Mouse (Mus musculus): ENCODE results near the gene Ntm.

Ntm gene

DNA sequence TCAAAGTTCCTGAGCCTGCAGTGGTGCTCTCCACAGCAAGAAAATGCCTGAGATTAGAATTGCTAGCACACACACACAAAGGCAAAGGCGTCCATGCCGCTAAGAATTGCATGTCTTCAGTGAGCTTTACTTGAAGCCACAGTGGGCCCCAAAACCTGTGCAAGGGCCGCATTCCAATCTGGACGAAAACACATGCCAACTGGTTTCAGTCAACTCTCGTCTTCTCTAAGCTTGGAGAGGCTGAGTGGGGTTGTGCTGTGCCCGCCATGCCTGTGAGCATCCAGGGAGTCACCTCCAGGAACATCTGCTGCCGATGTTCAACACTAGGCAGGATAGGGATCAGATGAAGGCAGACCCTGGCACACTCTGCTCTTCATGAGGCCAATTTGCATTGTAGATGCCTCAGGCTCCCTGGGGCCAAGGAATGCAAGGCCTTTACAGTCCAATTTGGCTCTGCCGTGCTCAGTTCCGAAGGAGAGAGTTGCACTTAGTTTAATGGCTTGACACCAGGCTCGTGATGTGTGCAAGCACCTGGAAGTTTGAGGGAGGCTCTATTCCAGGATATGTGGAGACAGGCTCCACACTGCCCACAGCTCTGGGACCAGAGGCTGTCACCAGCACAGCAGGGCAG lies 739.9 kb downstream of the Ntm start:
- no peak for DNase-seq (ENCODE audit: low spot score)

DNA sequence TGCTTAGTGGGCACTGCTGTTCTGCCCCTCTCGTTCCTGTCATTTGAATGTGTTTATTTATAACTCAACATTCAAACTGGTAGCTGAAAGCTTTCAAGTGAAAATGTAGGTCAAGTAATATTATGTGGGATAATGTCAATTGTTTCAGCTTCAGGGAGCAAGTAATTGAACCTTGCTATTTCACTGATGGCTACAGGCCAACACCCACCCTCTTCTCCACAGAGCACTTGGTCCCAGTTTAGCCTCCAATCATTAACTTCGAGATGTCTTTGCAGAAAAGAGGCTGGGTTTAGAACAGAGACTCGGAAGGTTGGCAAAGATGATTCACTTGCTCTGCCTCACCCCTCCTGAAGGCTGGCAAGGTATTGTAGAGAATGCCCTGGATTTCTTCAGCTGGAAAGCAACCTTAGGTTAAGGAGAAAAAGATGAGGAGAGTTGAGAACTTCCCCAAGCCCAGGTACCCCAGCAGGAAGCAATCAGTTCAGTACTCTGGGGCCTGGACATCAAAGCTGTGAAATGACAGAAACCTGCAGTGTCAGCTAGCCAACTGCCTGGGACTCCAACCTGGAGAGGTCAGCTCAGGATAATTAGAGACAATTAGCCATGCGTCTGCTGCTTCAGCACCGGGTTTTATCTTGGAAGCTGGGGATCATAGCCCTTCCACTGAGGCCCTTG lies 741.9 kb downstream of the Ntm start:
- no peak for DNase-seq (ENCODE audit: low spot score)

- DNase-seq (ENCODE audit: low spot score), result no peak
Measured at GRCm38 (mm10) chr9:29220493-29220892, 742.4 kb downstream of the Ntm start.

- DNase-seq (ENCODE audit: low spot score), result no peak
Measured at GRCm38 (mm10) chr9:29217951-29218350, 745.0 kb downstream of the Ntm start.

DNA sequence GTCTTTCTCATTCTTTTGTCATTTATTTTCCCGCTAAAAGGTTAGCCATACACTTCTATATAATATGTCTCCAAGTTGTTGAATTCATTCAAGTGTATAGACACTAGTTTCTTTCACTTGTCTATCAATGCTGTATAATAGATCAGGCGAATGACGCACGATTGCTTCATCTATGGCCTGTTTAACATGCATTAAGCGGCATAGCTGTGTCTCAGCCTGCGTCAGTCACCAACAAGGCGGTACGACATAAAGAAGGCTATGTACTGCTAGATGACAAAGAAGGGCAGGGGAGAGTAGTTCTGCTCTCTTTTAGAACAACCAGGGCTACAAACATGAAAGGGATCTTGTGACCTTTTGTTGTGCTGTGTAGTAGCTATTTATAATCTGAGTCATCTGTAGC lies 746.4 kb downstream of the Ntm start:
- DNase-seq (ENCODE audit: low spot score), result no peak

GRCm38 (mm10) chr9:29215796-29216195 lies 747.1 kb downstream of the Ntm start:
- no peak for DNase-seq (ENCODE audit: low spot score)

GRCm38 (mm10) chr9:29215241-29215640 lies 747.7 kb downstream of the Ntm start:
- no peak for DNase-seq (ENCODE audit: low spot score)

- DNase-seq (ENCODE audit: low spot score), result no peak
Measured at GRCm38 (mm10) chr9:29209243-29209642, 753.7 kb downstream of the Ntm start.

DNA sequence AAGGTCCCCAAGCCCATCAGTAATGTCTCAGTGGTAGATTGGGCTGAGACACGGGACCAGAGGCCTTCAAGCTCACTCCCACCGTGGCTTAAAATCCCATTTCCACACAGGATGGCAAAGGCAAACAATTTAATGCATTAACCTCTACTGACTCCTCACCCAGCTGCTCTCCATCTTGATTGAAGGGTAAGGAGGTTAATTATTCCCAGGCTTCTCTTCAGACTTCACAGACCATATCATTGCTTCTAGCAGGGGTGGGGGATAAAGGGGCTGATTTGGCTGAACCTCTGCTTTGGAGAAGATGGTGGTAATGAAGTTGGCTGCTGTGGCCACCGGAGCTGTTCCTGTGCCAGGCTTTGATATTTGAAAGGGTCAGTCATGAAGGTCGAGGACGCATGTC lies 754.8 kb downstream of the Ntm start:
- no peak for DNase-seq (ENCODE audit: low spot score)

- DNase-seq (ENCODE audit: low spot score), result no peak
Measured at GRCm38 (mm10) chr9:29205680-29206079, 757.3 kb downstream of the Ntm start.

- DNase-seq (ENCODE audit: low spot score), result no peak
Measured at GRCm38 (mm10) chr9:29202196-29202595, 760.7 kb downstream of the Ntm start.

GRCm38 (mm10) chr9:29201163-29202053 lies 761.5 kb downstream of the Ntm start:
- no peak for DNase-seq (ENCODE audit: low spot score)

GRCm38 (mm10) chr9:29197046-29197445 lies 765.9 kb downstream of the Ntm start:
- DNase-seq (ENCODE audit: low spot score), result no peak

GRCm38 (mm10) chr9:29194265-29194664 lies 768.7 kb downstream of the Ntm start:
- DNase-seq (ENCODE audit: low spot score), result no peak

GRCm38 (mm10) chr9:29183011-29183410 lies 779.9 kb downstream of the Ntm start:
- DNase-seq (ENCODE audit: low spot score), result no peak

DNA sequence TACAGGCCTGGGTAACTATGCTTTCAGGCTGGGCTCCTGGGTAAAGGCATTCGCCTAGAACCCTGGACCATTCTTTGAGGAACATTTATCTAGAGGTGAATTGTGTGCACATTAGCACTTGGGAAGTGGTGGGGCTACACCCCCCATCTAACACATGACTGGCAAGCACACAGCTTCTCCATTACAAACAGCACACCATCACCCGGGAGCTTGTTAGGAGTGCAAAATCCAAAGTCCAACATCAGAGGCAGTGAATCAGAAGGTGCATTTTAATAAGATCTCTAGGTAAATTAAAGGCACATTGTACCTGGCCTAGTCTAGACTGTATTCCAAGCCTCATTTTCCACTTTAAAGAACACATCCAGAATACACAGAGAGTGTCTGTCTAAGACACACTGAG lies 781.3 kb downstream of the Ntm start:
- DNase-seq (ENCODE audit: low spot score), result no peak

DNA sequence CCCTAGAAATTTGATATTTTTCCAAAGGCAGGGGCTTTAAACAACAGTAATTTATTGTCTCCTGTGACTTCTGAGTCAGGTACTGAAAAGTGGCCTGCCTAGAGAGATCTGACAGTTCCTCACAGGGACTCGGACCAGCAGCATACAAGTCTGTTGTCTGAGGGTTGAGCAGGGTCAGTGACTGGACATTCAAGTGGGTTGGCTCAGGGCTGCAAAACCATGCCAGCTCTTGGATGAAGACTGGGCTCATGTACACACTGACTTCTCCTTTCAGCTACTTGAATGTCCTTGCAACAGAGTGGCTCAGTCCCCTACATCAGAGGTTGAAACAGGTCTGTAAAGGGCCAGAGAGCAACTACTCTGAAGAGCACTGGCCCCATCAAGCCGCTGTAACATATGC lies 797.2 kb downstream of the Ntm start:
- DNase-seq (ENCODE audit: low spot score), result no peak

DNA sequence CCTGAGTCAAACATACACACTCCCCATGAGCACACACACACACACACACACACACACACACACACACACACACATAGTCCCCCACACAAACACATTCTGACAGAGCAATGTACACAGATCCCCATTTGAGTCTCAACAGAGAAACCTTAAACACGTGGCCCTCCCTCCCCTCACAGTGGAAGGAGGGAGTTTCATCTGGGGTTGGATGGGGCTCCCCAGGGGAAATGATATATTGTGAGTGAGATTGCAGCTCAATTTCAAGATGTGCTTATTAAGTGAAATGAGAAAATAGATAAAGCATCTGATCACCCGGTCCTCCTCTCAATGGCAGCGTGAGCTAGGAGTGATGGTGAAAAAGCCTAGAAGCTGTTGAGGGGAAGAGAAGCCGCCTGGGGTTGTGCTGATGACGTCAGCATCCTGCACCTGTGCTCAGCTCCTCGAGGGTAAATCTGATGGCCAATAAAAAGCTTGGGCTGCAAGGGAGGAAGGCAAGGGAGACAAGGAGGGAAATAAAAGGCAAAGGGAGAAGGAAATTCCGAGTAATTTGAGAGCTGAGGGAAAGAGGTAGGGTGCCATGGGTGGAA lies 801.8 kb downstream of the Ntm start:
- DNase-seq (ENCODE audit: low spot score), result no peak

- no peak for DNase-seq (ENCODE audit: low spot score)
Measured at GRCm38 (mm10) chr9:29145901-29146300, 817.0 kb downstream of the Ntm start.

GRCm38 (mm10) chr9:29136039-29136438 lies 826.9 kb downstream of the Ntm start:
- DNase-seq (ENCODE audit: low spot score), result no peak

DNA sequence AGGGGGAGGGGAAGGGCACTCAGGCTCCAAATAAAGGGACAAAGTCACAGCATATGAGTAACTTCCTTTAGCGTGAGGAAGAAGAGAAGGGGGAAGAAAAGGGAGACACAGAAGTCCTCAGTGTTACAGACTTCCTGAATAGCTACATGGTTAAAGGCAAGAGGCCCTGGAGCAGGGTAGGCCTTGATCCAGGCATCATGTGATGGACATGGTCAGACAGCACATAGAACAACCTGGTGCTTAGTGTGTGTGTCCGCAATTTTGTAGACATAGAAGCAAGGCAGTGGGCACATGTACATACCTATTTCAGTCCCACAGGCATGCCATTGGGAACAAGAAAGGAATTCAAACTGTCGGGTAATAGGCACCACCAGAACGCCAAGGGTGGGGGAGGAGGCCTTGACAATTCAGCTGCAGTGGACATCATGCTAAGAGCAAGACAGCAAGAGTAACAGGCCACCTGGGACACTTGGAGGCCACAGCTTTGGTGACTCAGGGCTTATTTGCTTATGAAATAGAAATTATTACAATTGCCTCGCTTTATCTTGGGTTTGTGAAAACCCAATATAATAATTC lies 832.1 kb downstream of the Ntm start:
- no peak for DNase-seq (ENCODE audit: low spot score)

- DNase-seq (ENCODE audit: low spot score), result no peak
Measured at GRCm38 (mm10) chr9:29130316-29130715, 832.6 kb downstream of the Ntm start.

Data from ovary, postnatal 36 days (tissue).